Mouse (Mus musculus): ENCODE measurements around the gene Card6. TPM values are rescaled to one million over a fixed set of nuclear protein-coding genes. Genes with fewer than 3 reads are reported as not detected.
"Not testable (repeated sequence)": the region's sequence is repeated elsewhere in the genome, so short reads cannot be mapped to it uniquely, and the experiment has no call there.

Gene Card6
- total RNA-seq, 4 experiments from 2014 or later = 1.9 to 3.3 (median 2.4) TPM

GRCm38 (mm10) chr15:5130887-5131668 is 22.7 kb upstream of the Card6 start:
- not testable (repeated sequence) for DNase-seq (ENCODE audit: low spot score in 2 of 2)

DNA sequence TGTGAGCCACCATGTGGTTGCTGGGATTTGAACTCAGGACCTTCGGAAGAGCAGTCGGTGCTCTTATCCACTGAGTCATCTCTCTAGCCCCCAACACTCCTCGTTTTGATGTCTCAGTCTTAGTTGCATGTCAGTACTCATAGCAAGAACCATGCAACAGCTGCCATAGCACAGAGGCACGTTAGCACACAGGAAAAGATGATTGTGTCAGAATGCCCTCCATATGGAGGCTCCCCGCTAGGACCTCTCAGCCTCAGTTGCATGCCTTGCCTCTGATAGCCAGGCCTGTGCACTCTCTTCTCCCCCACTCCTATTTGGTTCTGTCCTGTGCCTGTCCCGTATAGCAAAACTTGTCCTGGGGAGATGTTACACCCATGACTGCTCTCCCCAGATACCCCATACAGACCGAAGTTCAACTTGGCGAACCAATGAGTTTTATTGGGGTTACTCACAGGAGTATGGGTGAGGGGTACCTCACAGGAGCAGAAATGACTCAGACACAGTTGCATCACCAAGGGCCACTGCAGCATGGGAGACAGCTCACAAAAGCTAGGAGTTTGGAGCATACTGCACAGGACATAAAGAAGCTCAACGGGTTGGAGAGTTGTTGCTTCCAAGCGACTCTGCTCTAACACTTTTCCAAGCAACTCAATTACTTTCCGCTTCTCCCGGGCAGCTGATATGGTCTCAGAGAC is 20.9 kb upstream of the Card6 start:
- DNase-seq (ENCODE audit: low spot score in 2 of 2) = no peak

DNA sequence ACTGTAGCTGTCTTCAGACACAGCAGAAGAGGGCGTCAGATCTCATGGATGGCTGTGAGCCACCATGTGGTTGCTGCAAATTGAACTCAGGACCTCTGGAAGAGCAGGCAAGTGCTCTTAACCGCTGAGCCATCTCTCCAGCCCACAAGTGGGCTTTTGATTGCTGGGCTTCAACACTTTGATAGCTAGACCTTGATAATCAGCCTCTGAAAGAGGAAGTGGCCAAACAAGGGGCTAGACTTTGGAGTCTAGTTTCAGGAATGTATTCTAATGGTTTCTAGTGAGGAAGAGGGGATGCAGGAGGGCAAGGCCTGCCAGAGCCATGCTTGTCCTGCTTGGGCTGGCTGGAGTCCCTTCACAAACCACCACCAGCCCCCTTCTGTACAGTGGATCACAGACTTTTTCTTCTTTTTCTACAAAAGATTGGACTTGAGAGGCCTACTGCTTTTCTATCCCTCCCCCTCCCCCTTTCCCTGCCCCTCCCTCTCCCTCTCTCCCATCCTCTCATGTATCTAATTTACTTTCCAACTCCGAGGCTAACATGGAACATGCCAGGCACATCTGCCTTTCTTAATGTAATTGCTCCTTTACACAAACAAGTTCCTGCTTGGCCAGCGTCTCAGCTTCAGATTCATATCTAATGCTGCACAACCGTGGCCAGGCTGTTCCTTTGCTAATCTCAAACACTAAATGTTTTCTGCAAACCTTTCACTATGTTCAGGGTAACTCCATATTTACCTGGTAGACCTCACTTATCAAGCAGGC is 20.0 kb upstream of the Card6 start:
- DNase-seq (ENCODE audit: low spot score in 2 of 2) = no peak

DNA sequence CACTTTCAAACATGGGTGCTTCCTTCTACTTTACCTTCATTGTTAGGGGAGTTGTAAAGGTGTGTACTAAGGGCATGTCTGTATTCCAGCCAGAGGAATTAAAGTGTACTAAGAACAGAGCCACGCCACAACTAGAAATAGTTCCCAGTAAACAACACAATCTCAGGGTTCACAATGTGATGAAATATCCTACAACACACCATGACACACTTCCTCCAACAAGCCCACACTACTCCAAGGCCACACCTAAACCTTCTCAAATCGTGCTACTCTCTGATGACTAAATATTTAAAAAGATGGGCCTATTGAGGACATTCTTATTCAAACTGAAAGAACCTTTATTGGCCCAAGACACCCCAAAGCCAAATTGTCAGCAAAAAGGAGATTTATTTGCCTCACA is 19.1 kb upstream of the Card6 start:
- DNase-seq (ENCODE audit: low spot score in 2 of 2) = no peak

- no peak for DNase-seq (ENCODE audit: low spot score in 2 of 2)
These were observed 18.1 kb upstream of the Card6 start for GRCm38 (mm10) chr15:5126456-5126855.

GRCm38 (mm10) chr15:5121535-5122313 is 13.4 kb upstream of the Card6 start:
- DNase-seq (ENCODE audit: low spot score in 2 of 2) = no peak

GRCm38 (mm10) chr15:5119707-5120106 is 11.4 kb upstream of the Card6 start:
- DNase-seq (ENCODE audit: low spot score in 2 of 2) = no peak

GRCm38 (mm10) chr15:5119192-5119591 is 10.9 kb upstream of the Card6 start:
- DNase-seq (ENCODE audit: low spot score in 2 of 2) = no peak

DNA sequence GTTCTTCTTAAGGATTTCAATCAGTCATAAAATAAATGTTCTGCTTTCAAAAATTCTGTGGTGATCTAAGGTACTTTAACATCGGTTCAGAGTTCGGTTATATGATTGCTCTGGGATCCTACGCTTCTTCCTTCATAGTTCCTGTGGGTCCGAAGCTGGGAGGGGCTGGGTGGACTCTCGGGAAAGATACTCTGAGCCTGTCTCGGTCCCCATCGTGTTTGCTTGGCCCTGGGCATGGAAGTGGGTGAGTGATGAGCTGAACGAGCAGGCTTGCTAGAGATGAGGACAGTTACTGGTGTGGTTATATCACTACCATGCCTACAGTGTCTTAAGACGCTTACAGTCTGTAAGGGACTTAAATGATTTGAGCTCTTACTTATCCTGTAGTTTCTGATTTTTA is 10.3 kb upstream of the Card6 start:
- no peak for DNase-seq (ENCODE audit: low spot score in 2 of 2)

- DNase-seq (ENCODE audit: low spot score in 2 of 2) = no peak
These were observed 8.8 kb upstream of the Card6 start for GRCm38 (mm10) chr15:5117031-5117601.

- peak; percentile 97 to 98 for DNase-seq (ENCODE audit: low spot score in 2 of 2)
These were observed 8.1 kb upstream of the Card6 start, which contains the start of gene Rpl37 for GRCm38 (mm10) chr15:5116270-5117030. TSS of gene Rpl37 (plus strand) at chr15:5116645.

- DNase-seq (ENCODE audit: low spot score in 2 of 2) = no peak
These were observed 6.8 kb upstream of the Card6 start for GRCm38 (mm10) chr15:5115173-5115572.

- DNase-seq (ENCODE audit: low spot score in 2 of 2) = no peak
These were observed 4.3 kb upstream of the Card6 start for GRCm38 (mm10) chr15:5112651-5113050.

DNA sequence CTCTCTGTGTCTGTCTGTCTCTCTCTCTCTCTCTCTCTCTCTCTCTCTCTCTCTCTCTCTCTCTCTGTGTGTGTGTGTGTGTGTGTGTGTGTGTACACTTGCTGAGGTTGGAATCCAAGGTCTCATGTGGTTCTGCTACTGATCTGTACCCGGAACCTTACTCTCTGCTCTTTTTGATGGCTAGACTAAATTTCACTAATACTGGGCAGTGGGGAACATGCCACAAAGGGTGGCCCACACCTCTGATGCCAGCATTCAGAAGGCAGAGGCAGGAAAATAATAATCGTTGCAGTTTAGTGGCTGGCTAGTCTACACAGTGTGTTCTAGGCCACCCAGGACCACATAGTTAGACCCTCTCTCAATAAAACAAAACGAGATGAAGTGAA is 309 bp upstream of the Card6 start:
- no peak for DNase-seq (ENCODE audit: low spot score in 2 of 2)

GRCm38 (mm10) chr15:5106293-5106692 is 2.0 kb downstream of the Card6 start:
- DNase-seq (ENCODE audit: low spot score in 2 of 2) = no peak

DNA sequence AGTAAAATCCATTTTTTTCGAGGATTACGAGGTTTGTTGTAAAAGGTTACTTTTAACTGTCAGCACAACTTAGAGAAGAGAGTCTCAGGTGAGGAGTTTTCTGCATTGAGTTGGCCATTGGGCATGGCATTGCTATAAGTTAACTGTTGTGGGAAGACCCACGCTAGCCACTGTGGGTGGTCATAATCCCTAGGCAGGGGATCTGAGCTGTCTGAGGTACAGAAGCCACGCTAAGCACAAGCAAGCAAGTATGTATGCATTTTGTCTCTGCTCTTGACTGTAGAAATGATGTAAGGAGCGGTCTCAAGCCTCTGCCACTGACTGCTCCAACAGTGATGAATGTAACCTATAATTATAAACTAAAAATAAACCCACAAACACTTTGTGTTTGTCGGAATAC is 2.4 kb downstream of the Card6 start:
- DNase-seq (ENCODE audit: low spot score in 2 of 2) = no peak

GRCm38 (mm10) chr15:5102312-5102711 is 6.0 kb downstream of the Card6 start:
- DNase-seq (ENCODE audit: low spot score in 2 of 2) = no peak

GRCm38 (mm10) chr15:5097376-5097775 is 11.0 kb downstream of the Card6 start:
- DNase-seq (ENCODE audit: low spot score in 2 of 2) = no peak

DNA sequence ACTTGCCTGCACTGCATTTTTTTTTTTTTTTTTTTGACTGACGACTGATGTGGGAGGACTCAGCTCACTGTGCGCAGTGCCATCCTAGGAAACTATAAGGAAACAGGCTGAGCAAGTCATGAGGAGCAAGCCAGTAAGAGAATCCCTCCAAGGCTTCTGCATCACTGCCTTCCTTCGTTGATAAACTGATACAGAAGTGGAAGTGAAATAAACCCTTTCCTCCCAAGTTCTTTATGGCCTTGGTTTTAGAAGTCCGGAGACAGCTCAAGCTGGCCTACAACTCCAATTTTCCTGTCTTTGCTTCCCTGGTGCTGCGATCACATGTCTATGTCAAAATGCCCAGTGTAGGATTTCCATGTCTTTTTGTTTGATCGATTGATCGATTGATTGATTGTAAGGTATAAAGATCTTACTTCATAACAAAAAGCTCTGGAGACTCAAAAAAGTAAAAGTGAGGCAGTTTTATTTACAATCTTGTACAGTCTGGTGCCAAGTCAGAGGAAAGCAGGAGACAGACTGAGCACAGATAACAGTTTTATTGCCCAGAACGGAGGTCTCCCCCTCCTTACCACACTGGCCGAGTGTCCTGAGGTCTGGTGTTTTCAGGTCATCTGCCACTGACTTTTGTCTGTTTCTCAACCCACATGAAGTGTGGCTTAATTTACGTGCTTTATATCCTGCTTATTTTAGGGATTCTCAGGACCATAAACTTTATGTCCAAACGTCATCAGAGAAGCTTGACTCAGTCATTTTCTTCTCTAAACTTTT is 12.6 kb downstream of the Card6 start:
- no peak for DNase-seq (ENCODE audit: low spot score in 2 of 2)

Data from gastrocnemius, adult 8-10 months (tissue).